ENCODE assay signal across 18 mouse cellular contexts in genomic region chr10:23851228-23851912, GRCm38 (mm10). TPM values are rescaled to one million over a fixed set of nuclear protein-coding genes. Genes with fewer than 3 reads are reported as not detected.
DNase-seq lines count a peak whose midpoint lies in the region; ATAC-seq and TF ChIP-seq lines count a peak whose summit lies in the region.
"Had no signal": no experiment of that assay in that cellular context is flagged by ENCODE, and none has a peak within 500 bp of the region (broad histone marks: within the 10 kb centered on the region; RNA-seq: fewer than 3 reads in every experiment).

Vnn3 (plus strand) TSS chr10:23851462.

- peak within 1 kb of the TSS; percentile 5; the same call in 1 of the 2 replicates for H3K4me3 ChIP-seq in bone marrow macrophage, adult 2 months (ENCODE audit: insufficient read depth, low read length)
- H3K4me3 ChIP-seq: megakaryocyte, embryonic 14.5 days; myocyte had no signal

- H3K27me3 ChIP-seq in Patski, result peaks cover 4% of the 10 kb centered on the region

- 0 out of 2 replicates have a peak within 1 kb of the TSS, but pooled peaks have one; percentile 2 for H3K27ac ChIP-seq in bone marrow macrophage, adult 2 months (ENCODE audit: insufficient read depth, low read depth, low read length)

- H3K4me1 ChIP-seq in bone marrow macrophage, adult 2 months (ENCODE audit: control insufficient read depth, insufficient read depth, low read length), result peaks cover 17% of the 10 kb centered on the region
- H3K4me1 ChIP-seq: megakaryocyte, embryonic 14.5 days had no signal

- CTCF ChIA-PET in Patski (lab: Charles Lee), result interaction anchor here (1.4 kb wide), 1 partner anchor 15 kb away, joined by 3 read pairs; no protein-coding TSS in a partner anchor

- POLR2A ChIA-PET in Patski (lab: Charles Lee), result no interaction called here

- TF ChIP-seq CTCF in Patski (IDR thresholded peaks at IDR 0.05), result no peak
- TF ChIP-seq CTCF in bone marrow macrophage, adult 2 months (IDR thresholded peaks at IDR 0.05; ENCODE audit: low read depth, low read length), result no peak

- DNase-seq in 416B (ENCODE audit: low read depth) (peak; percentile 8), Patski (ENCODE audit: low read depth, low spot score) (no peak)
- peak; percentile 22 for DNase-seq in lung, postnatal 10 days
- DNase-seq in frontal cortex, postnatal 36 days (ENCODE audit: low spot score in 2 of 2), result no peak
- no peak for DNase-seq in ovary, postnatal 14 days (ENCODE audit: low spot score)
- DNase-seq in retina, embryonic 14.5 days (ENCODE audit: low spot score), result no peak
- DNase-seq in layer of hippocampus, postnatal 10 days (ENCODE audit: low spot score in 2 of 2), result no peak
- DNase-seq: cerebellum, adult 2 months; forebrain, postnatal 0 days; gastrocnemius, postnatal 10 days; heart, postnatal 4 days; right cerebral cortex, postnatal 25 days had no signal

- ATAC-seq in Patski, result peak; percentile 54
- ATAC-seq: forebrain, postnatal 0 days had no signal

- in situ Hi-C loops in Patski (cut with MboI; ENCODE audit: low pct_unique_long_range_greater_than_20kb), result no loop called here

- TF ChIP-seq POLR2A in bone marrow macrophage, adult 2 months (IDR thresholded peaks at IDR 0.05; ENCODE audit: borderline replicate concordance, low read depth, low read length), result no peak

RNA-seq across cellular contexts. Expression of gene Vnn3, which starts in this region (rescaled TPM):
- not detected for polyA plus RNA-seq in Patski (2021)
- 1.8 TPM in 2 replicates for polyA plus RNA-seq in bone marrow macrophage, adult 2 months (2012; ENCODE audit: insufficient read depth, insufficient read length, missing spikeins)
- under 1 TPM in 1 of 2 experiments, not detected in 1; 0.46 TPM for total RNA-seq in layer of hippocampus, postnatal 10 days (2021)
- polyA plus RNA-seq: forebrain, postnatal 0 days; heart, embryonic 11.5 days; kidney, embryonic 14.5 days; limb, embryonic 11.5 days; myocyte had no signal

Comparison
In these comparisons a context has a peak if more than half of its experiments do, and no peak if none do; other contexts are left out.
1. Peak in ATAC-seq in Patski; RNA of the gene not detected or under 1 TPM.
2. DNase-seq: peak in 416B (single experiment) and lung, postnatal 10 days (single experiment); none in Patski (single experiment), frontal cortex, postnatal 36 days (0 of 2), ovary, postnatal 14 days (single experiment), retina, embryonic 14.5 days (single experiment) and layer of hippocampus, postnatal 10 days (0 of 2).